Mouse (Mus musculus) liver, postnatal 0 days (tissue): ENCODE results near the gene Pif1.

ENCODE experiments used
- CTCF ChIP-seq: sonication (generic); IDR thresholded peaks from 2 replicates; pipeline ENCODE4 v1.5.1; 2016; ENCODE audit warnings: antibody characterized with exemption, low read depth
- EP300 ChIP-seq: IDR thresholded peaks from 2 replicates; pipeline ENCODE4 v1.6.1; 2016; ENCODE audit warnings: antibody characterized with exemption, low read depth, mild to moderate bottlenecking

DNA sequence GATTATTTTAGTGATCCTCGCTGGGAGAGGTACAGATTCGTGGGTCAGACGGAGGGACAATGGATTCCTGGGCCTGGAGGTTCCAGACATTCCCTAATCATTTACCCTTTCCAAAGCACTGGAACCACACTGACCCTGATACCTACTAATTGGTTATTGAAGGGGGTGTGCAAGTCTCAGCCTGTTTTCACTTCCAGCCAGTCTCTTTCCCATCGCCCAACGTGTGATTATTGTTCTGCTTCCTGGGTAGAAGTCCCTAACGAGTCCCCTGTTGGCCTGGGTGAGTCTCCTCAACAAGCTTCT lies 261 bp downstream of the Pif1 start:
- no peak for TF ChIP-seq CTCF
- TF ChIP-seq EP300 = no peak
